13 mouse cellular contexts compared by ENCODE assay signal in genomic region chr1:127622349-127622748, GRCm38 (mm10). TPM values are rescaled to one million over a fixed set of nuclear protein-coding genes. Genes with fewer than 3 reads are reported as not detected.
DNase-seq lines count a peak whose midpoint lies in the region; ATAC-seq lines count a peak whose summit lies in the region.
"Had no signal": no experiment of that assay in that cellular context is flagged by ENCODE, and none has a peak within 500 bp of the region (broad histone marks: within the 10 kb centered on the region; RNA-seq: fewer than 3 reads in every experiment).

No protein-coding gene starts in this region.

- peak; percentile 12 for DNase-seq in adrenal gland, adult 8-10 months
- no peak for DNase-seq in adrenal gland, adult 18-20 months (ENCODE audit: low spot score in 2 of 2)
- DNase-seq in 3T3-L1 (ENCODE audit: low read depth, low spot score) = peak; percentile 82
- DNase-seq in MN1 (ENCODE audit: low spot score) = peak; percentile 47
- no peak for DNase-seq in spleen, postnatal 4 days (ENCODE audit: low spot score in 2 of 2)
- DNase-seq: cerebellum, adult 11-12 months; cerebellum, adult 9-10 months; cerebellum, postnatal 36 days; gastrocnemius, postnatal 10 days; kidney, adult 8-10 months had no signal

- no peak for ATAC-seq in granulocyte monocyte progenitor cell, adult 5-6 weeks (replicated peaks; ENCODE audit: poor library complexity, severe bottlenecking)
- ATAC-seq: forebrain, embryonic 16.5 days; intestine, embryonic 16.5 days had no signal

RNA-seq across cellular contexts. Expression of gene Tmem163, which starts 57.0 kb away (rescaled TPM):
- 1 to 10 TPM in 2 of 4 experiments, not detected in 2; 1.6 TPM for total RNA-seq in adrenal gland, adult 8-10 months (2022)
- total RNA-seq in adrenal gland, adult 18-20 months (2021) = under 1 TPM in 1 of 2 experiments, not detected in 1; 0.90 TPM
- not detected in 2 replicates for total RNA-seq in granulocyte monocyte progenitor cell, adult 5-6 weeks (2014; fragmentation: Nextera tagmentation)
- not detected in 2 replicates for total RNA-seq in granulocyte monocyte progenitor cell, adult 5-6 weeks (2017)

Comparison
In these comparisons a context has a peak if more than half of its experiments do, and no peak if none do; other contexts are left out.
1. DNase-seq: peak in adrenal gland, adult 8-10 months (single experiment), 3T3-L1 (single experiment) and MN1 (single experiment); none in adrenal gland, adult 18-20 months (0 of 2) and spleen, postnatal 4 days (0 of 2).